Mouse (Mus musculus): Measurements from ENCODE around the gene H1foo. TPM values are rescaled to one million over a fixed set of nuclear protein-coding genes. Genes with fewer than 3 reads are reported as not detected.
A peak's percentile ranks its signal among the peaks of the same experiment; 100 is the strongest.

Gene H1foo
- polyA plus RNA-seq, 1 experiment from 2014 or later, result not detected

- Histone ChIP-seq H3K9me3 (replicated peaks; ENCODE audit: control insufficient read depth, low read length) (no peaks in the 10 kb centered on the region), H3K36me3 (replicated peaks; ENCODE audit: control insufficient read depth, insufficient read depth, low read depth, low read length) (no peaks in the 10 kb centered on the region), H3K4me2 (ENCODE audit: low read depth, low read length) (no peak overlapping the region), H3K9ac (replicated peaks; ENCODE audit: low read length) (no peak overlapping the region), H3K4me1 (ENCODE audit: control insufficient read depth, insufficient read depth, low read length) (peaks cover 2% of the 10 kb centered on the region; the same call in 1 of the 2 replicates), H3K27ac (replicated peaks; ENCODE audit: low read depth, low read length) (no peak overlapping the region), H3K27me3 (ENCODE audit: control insufficient read depth, insufficient read depth, low read length) (no peaks in the 10 kb centered on the region), H3K4me3 (ENCODE audit: low read depth, low read length) (no peak overlapping the region)
- DNase-seq (ENCODE audit: low spot score) (no peak), ATAC-seq (replicated peaks; ENCODE audit: insufficient number of reproducible peaks, low FRiP score, low TSS enrichment, low read depth) (no peak)
- WGBS, result 53% methylated on average over 9 of the region's 9 CpGs
Measured at GRCm38 (mm10) chr6:115985622-115986021, 40.9 kb downstream of the H1foo start.

GRCm38 (mm10) chr6:115986472-115987095 is 41.8 kb downstream of the H1foo start:
- DNase-seq (ENCODE audit: low spot score) (no peak), ATAC-seq (replicated peaks; ENCODE audit: insufficient number of reproducible peaks, low FRiP score, low TSS enrichment, low read depth) (no peak)
- Histone ChIP-seq H3K4me2 (ENCODE audit: low read depth, low read length) (no peak overlapping the region), H3K9ac (replicated peaks; ENCODE audit: low read length) (peak overlapping the region; percentile 22; the same call in 1 of the 2 replicates), H3K9me3 (replicated peaks; ENCODE audit: control insufficient read depth, low read length) (no peaks in the 10 kb centered on the region), H3K27ac (replicated peaks; ENCODE audit: low read depth, low read length) (no peak overlapping the region), H3K27me3 (ENCODE audit: control insufficient read depth, insufficient read depth, low read length) (0 out of 2 replicates have a peak, but pooled peaks cover 2% of the 10 kb centered on the region), H3K4me3 (ENCODE audit: low read depth, low read length) (no peak overlapping the region), H3K4me1 (ENCODE audit: control insufficient read depth, insufficient read depth, low read length) (peaks cover 6% of the 10 kb centered on the region), H3K36me3 (replicated peaks; ENCODE audit: control insufficient read depth, insufficient read depth, low read depth, low read length) (no peaks in the 10 kb centered on the region)
- WGBS, result 43% methylated on average over 11 of the region's 12 CpGs

- Histone ChIP-seq H3K9me3 (replicated peaks; ENCODE audit: control insufficient read depth, low read length) (no peaks in the 10 kb centered on the region), H3K27me3 (ENCODE audit: control insufficient read depth, insufficient read depth, low read length) (peaks cover 3% of the 10 kb centered on the region; the same call in 1 of the 2 replicates), H3K27ac (replicated peaks; ENCODE audit: low read depth, low read length) (no peak overlapping the region)
Measured at GRCm38 (mm10) chr6:115987096-115987747, 42.5 kb downstream of the H1foo start.

DNA sequence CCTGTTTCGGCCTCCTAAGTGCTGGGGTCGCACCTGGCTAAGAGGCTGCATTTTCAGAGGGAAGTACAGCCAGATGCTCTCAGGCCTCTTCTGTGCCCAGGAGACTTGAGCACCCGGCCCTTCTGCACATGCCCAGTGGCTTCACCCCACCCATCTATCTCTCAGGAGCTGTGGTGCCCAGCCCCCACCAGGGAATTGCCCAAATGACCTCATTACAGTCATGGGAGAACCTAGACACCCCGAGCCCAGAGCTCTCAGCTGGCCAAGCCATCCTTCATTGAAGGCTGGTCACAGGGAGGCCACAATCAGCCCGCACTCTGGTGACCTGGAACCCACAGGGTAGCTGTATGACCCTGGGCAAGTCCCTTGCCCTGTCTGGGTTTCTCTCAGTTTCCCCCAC is 44.3 kb downstream of the H1foo start:
- Histone ChIP-seq H3K36me3 (replicated peaks; ENCODE audit: control insufficient read depth, insufficient read depth, low read depth, low read length) (no peaks in the 10 kb centered on the region), H3K27me3 (ENCODE audit: control insufficient read depth, insufficient read depth, low read length) (peaks cover 20% of the 10 kb centered on the region), H3K4me2 (ENCODE audit: low read depth, low read length) (peak overlapping the region; percentile 16; the same call in 1 of the 2 replicates), H3K9ac (replicated peaks; ENCODE audit: low read length) (no peak overlapping the region), H3K27ac (replicated peaks; ENCODE audit: low read depth, low read length) (no peak overlapping the region), H3K4me1 (ENCODE audit: control insufficient read depth, insufficient read depth, low read length) (peaks cover 14% of the 10 kb centered on the region), H3K9me3 (replicated peaks; ENCODE audit: control insufficient read depth, low read length) (no peaks in the 10 kb centered on the region), H3K4me3 (ENCODE audit: low read depth, low read length) (no peak overlapping the region)
- DNase-seq (ENCODE audit: low spot score) (no peak), ATAC-seq (replicated peaks; ENCODE audit: insufficient number of reproducible peaks, low FRiP score, low TSS enrichment, low read depth) (no peak)
- 77% methylated on average over 5 of the region's 5 CpGs for whole genome bisulfite sequencing

More at GRCm38 (mm10) chr6:115987096-115987747, 42.5 kb downstream of the H1foo start:
- peak overlapping the region; percentile 17 for H3K4me2 ChIP-seq (ENCODE audit: low read depth, low read length)
- WGBS, result 64% methylated on average over 9 of the region's 9 CpGs
- 0 out of 2 replicates have a peak overlapping the region, but pooled peaks have one; percentile 22 for H3K9ac ChIP-seq (replicated peaks; ENCODE audit: low read length)
- H3K4me3 ChIP-seq (ENCODE audit: low read depth, low read length), result no peak overlapping the region
- ATAC-seq (replicated peaks; ENCODE audit: insufficient number of reproducible peaks, low FRiP score, low TSS enrichment, low read depth) (no peak), DNase-seq (ENCODE audit: low spot score) (no peak)
- H3K36me3 ChIP-seq (replicated peaks; ENCODE audit: control insufficient read depth, insufficient read depth, low read depth, low read length), result no peaks in the 10 kb centered on the region
- H3K4me1 ChIP-seq (ENCODE audit: control insufficient read depth, insufficient read depth, low read length), result peaks cover 9% of the 10 kb centered on the region

GRCm38 (mm10) chr6:115989607-115990006 is 44.9 kb downstream of the H1foo start:
- H3K27me3 ChIP-seq (ENCODE audit: control insufficient read depth, insufficient read depth, low read length), result peaks cover 23% of the 10 kb centered on the region
- H3K9me3 ChIP-seq (replicated peaks; ENCODE audit: control insufficient read depth, low read length), result no peaks in the 10 kb centered on the region
- no peak overlapping the region for H3K9ac ChIP-seq (replicated peaks; ENCODE audit: low read length)
- no peak overlapping the region; the same call in 1 of the 2 replicates for H3K4me2 ChIP-seq (ENCODE audit: low read depth, low read length)
- no peaks in the 10 kb centered on the region for H3K36me3 ChIP-seq (replicated peaks; ENCODE audit: control insufficient read depth, insufficient read depth, low read depth, low read length)
- ATAC-seq (replicated peaks; ENCODE audit: insufficient number of reproducible peaks, low FRiP score, low TSS enrichment, low read depth) (no peak), DNase-seq (ENCODE audit: low spot score) (no peak)
- H3K4me3 ChIP-seq (ENCODE audit: low read depth, low read length), result no peak overlapping the region
- H3K4me1 ChIP-seq (ENCODE audit: control insufficient read depth, insufficient read depth, low read length), result peaks cover 14% of the 10 kb centered on the region
- WGBS, result 74% methylated on average over 4 of the region's 4 CpGs
- no peak overlapping the region for H3K27ac ChIP-seq (replicated peaks; ENCODE audit: low read depth, low read length)

GRCm38 (mm10) chr6:115990056-115990455 is 45.3 kb downstream of the H1foo start:
- no peak overlapping the region for H3K4me3 ChIP-seq (ENCODE audit: low read depth, low read length)
- peaks cover 23% of the 10 kb centered on the region for H3K27me3 ChIP-seq (ENCODE audit: control insufficient read depth, insufficient read depth, low read length)
- 79% methylated on average over 3 of the region's 3 CpGs for WGBS
- peaks cover 14% of the 10 kb centered on the region for H3K4me1 ChIP-seq (ENCODE audit: control insufficient read depth, insufficient read depth, low read length)
- no peak for ATAC-seq (replicated peaks; ENCODE audit: insufficient number of reproducible peaks, low FRiP score, low TSS enrichment, low read depth)
- H3K9me3 ChIP-seq (replicated peaks; ENCODE audit: control insufficient read depth, low read length), result no peaks in the 10 kb centered on the region
- no peak overlapping the region; the same call in none of the 2 replicates for H3K4me2 ChIP-seq (ENCODE audit: low read depth, low read length)
- DNase-seq (ENCODE audit: low spot score), result no peak
- no peaks in the 10 kb centered on the region for H3K36me3 ChIP-seq (replicated peaks; ENCODE audit: control insufficient read depth, insufficient read depth, low read depth, low read length)
- H3K27ac ChIP-seq (replicated peaks; ENCODE audit: low read depth, low read length), result no peak overlapping the region
- no peak overlapping the region for H3K9ac ChIP-seq (replicated peaks; ENCODE audit: low read length)

GRCm38 (mm10) chr6:115990479-115990878 is 45.7 kb downstream of the H1foo start:
- no peak overlapping the region for H3K27ac ChIP-seq (replicated peaks; ENCODE audit: low read depth, low read length)
- H3K9ac ChIP-seq (replicated peaks; ENCODE audit: low read length), result no peak overlapping the region
- no peak for ATAC-seq (replicated peaks; ENCODE audit: insufficient number of reproducible peaks, low FRiP score, low TSS enrichment, low read depth)
- no peak for DNase-seq (ENCODE audit: low spot score)
- no peaks in the 10 kb centered on the region for H3K36me3 ChIP-seq (replicated peaks; ENCODE audit: control insufficient read depth, insufficient read depth, low read depth, low read length)
- peak overlapping the region; percentile 12; the same call in 1 of the 2 replicates for H3K4me3 ChIP-seq (ENCODE audit: low read depth, low read length)
- peaks cover 14% of the 10 kb centered on the region for H3K4me1 ChIP-seq (ENCODE audit: control insufficient read depth, insufficient read depth, low read length)
- WGBS, result 86% methylated on average over 9 of the region's 9 CpGs
- no peaks in the 10 kb centered on the region for H3K9me3 ChIP-seq (replicated peaks; ENCODE audit: control insufficient read depth, low read length)
- H3K4me2 ChIP-seq (ENCODE audit: low read depth, low read length), result no peak overlapping the region; the same call in 1 of the 2 replicates
- H3K27me3 ChIP-seq (ENCODE audit: control insufficient read depth, insufficient read depth, low read length), result peaks cover 23% of the 10 kb centered on the region
